Mouse (Mus musculus) liver, postnatal 0 days (tissue): Measurements from ENCODE around the gene Cd79b.

Experiments used
- CTCF ChIP-seq: sonication (generic); IDR thresholded peaks from 2 replicates; pipeline ENCODE4 v1.5.1; 2016; ENCODE audit warnings: antibody characterized with exemption, low read depth
- EP300 ChIP-seq: IDR thresholded peaks from 2 replicates; pipeline ENCODE4 v1.6.1; 2016; ENCODE audit warnings: antibody characterized with exemption, low read depth, mild to moderate bottlenecking

DNA sequence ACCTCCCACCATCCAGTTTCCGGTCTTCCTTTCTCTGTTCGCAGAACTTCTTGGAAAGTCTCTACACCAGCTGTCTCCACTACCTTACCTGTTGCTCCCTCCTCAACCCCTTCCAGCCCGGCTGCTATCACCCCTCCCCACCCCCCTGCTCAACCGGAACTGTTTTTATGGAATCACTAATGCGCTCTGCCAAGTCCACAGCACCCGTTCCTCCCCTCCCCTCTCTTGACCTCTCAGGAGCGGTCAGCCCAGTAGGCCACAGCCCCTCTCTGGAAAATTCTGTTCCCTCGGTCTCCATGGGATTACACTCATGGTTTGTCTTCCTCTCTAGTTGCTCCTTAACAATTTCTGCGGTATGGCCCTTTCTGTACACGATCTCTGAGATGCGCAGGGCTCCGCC is 38.6 kb upstream of the Cd79b start, which contains the start of gene Scn4a:
- TF ChIP-seq EP300 (no peak), CTCF (no peak)
